Mouse (Mus musculus) small intestine, adult 2 months (tissue): ENCODE measurements at regions not wholly inside any gene's neighbourhood (a gene's known extent, or its start where the extent isn't known, plus 50 kb on each side); places are given as distances from the start of the nearest gene placed in this dataset.

Experiments used
- H3K27ac ChIP-seq: fragments of 200-500 bp; 2 replicates; pipeline ENCODE4 v1.5.1; 2012; ENCODE audit warnings: low read depth, low read length, control low read depth, inconsistent platforms; ENCODE audit not compliant: insufficient read depth
- H3K27me3 ChIP-seq: fragments of 200-500 bp; 2 replicates; pipeline ENCODE4 v1.6.1; 2012; ENCODE audit warnings: mild to moderate bottlenecking, moderate library complexity, low read length, inconsistent platforms; ENCODE audit not compliant: control insufficient read depth, insufficient read depth
- H3K36me3 ChIP-seq: fragments of 200-500 bp; 2 replicates; pipeline ENCODE4 v1.6.1; 2012; ENCODE audit warnings: mild to moderate bottlenecking, low read length, control low read depth, inconsistent platforms; ENCODE audit not compliant: control insufficient read depth, insufficient read depth
- H3K4me1 ChIP-seq: fragments of 200-500 bp; 2 replicates; pipeline ENCODE4 v1.6.1; 2012; ENCODE audit warnings: low read length, inconsistent platforms, mixed read lengths; ENCODE audit not compliant: control insufficient read depth, insufficient read depth, insufficient read length
- H3K4me3 ChIP-seq: fragments of 200-500 bp; 2 replicates; pipeline ENCODE4 v1.5.1; 2012; ENCODE audit warnings: low read depth, mild to moderate bottlenecking, control low read depth, inconsistent platforms, low read length, moderate library complexity
- CTCF ChIP-seq: fragments of 200-500 bp; IDR thresholded peaks from 2 replicates; pipeline ENCODE4 v1.5.1; 2012; ENCODE audit warnings: low read depth, mild to moderate bottlenecking, control low read depth, inconsistent platforms, low read length, moderate library complexity, mixed read lengths; ENCODE audit not compliant: insufficient replicate concordance, insufficient read length; ENCODE audit errors: extremely low read depth
- POLR2A ChIP-seq: fragments of 200-500 bp; IDR thresholded peaks from 2 replicates; pipeline ENCODE4 v1.6.1; 2012; ENCODE audit warnings: low read depth, mild to moderate bottlenecking, control low read depth, inconsistent platforms, low read length, moderate library complexity
- WGBS: fragments of 180-500 bp; shearing (Covaris S2); methylation state at CpG from one replicate; pipeline ENCODE4 v1.1.7; 2018; 5-methylcytosine and 5-hydroxymethylcytosine counted together

DNA sequence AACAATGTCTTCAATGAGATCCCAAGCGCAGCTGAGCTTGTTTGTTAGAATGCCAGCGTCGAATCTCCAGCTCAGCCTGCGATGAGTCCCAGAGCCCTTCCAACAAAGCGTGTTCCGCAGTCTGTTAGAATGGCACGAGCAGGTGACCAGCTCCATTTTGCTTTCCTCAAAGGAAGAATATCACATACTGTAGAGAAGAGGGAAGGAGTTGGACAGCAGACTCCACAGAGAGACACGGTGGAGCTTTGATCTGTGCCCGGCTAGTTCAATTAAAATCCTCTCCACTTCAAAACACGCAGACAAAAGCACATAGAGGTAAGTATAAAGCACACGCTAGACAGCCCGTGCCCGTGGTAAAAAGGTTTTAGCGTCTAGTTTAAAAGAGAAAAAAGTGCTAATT is 265.8 kb downstream of the Fgf9 start:
- no peak for TF ChIP-seq CTCF
- TF ChIP-seq POLR2A: no peak
- WGBS: 94% methylated on average over 14 of the region's 14 CpGs

DNA sequence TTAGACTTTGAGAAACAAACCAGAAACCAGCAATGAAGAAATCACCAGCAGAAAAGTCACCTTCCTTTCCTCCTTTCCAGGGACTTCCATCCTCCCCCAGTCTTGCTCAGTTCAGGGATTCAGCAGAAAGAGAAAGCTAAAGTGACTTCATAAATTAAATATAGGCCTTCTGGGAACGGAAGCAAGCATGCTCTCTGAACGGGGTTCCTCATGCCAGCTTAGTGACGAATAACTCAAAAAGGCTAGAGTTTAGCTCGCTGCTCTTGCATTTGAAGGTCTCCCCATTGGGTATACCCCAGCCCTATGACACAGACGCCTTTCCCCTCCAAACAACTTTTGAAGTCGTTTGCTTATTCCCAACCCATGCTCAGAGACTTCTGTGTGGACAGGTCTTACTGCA is 252.8 kb downstream of the Fgf9 start:
- H3K4me1 ChIP-seq: peaks cover 4% of the 10 kb centered on the region; the same call in 1 of the 2 replicates
- TF ChIP-seq POLR2A: no peak
- no peaks in the 10 kb centered on the region; the same call in 1 of the 2 replicates for H3K27me3 ChIP-seq
- H3K36me3 ChIP-seq: no peaks in the 10 kb centered on the region
- no peak overlapping the region for H3K27ac ChIP-seq
- 82% methylated on average over 6 of the region's 6 CpGs for WGBS
- H3K4me3 ChIP-seq: no peak overlapping the region

More for the DNA sequence above, 265.8 kb downstream of the Fgf9 start:
- no peaks in the 10 kb centered on the region for H3K4me1 ChIP-seq
- H3K36me3 ChIP-seq: no peaks in the 10 kb centered on the region
- H3K4me3 ChIP-seq: no peak overlapping the region
- H3K27me3 ChIP-seq: no peaks in the 10 kb centered on the region
- H3K27ac ChIP-seq: no peak overlapping the region

DNA sequence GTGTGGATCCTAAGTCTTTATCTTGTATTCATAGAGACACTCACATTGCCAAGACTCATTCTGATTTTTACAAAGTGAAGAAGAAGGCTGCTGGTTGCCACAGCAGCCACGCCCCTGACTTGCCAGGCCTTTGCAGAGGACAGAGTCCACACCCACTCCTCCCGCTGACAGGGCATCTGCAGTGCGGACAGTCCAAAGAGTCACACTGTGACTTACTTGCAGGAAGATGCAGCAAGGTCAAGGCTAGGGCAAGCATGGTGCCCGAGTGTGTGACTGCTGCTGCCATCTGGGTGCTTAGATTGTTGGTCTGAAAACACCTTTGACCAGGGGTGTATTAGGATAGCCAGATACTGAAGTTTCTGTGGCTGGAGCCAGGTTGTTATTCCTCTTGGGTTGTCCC is 252.1 kb downstream of the Fgf9 start:
- WGBS: 20% methylated on average over 4 of the region's 4 CpGs
- Histone ChIP-seq H3K36me3 (no peaks in the 10 kb centered on the region), H3K27me3 (no peaks in the 10 kb centered on the region; the same call in 1 of the 2 replicates), H3K27ac (no peak overlapping the region), H3K4me1 (peaks cover 4% of the 10 kb centered on the region; the same call in 1 of the 2 replicates), H3K4me3 (no peak overlapping the region)
- TF ChIP-seq POLR2A (no peak), CTCF (no peak)

DNA sequence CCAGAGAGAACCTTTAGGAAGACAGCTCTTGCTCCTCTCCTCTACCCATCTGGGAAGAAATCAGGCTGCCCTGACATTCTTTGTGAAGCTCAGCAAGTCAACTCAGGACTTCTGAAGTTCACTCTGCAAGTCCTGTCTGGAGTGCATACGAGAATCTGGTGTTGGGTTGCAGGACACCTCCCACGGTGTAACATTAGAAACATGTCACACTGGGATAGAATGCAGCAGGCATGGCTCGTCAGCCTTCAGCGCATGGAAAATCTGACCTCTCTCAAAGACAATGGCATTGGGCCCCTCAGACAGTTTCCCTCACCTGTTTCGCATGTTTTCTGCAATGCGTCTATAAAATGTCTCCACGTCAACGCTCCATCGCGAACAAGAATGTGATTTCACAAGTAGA is 251.5 kb downstream of the Fgf9 start:
- TF ChIP-seq CTCF (no peak), POLR2A (no peak)
- Histone ChIP-seq H3K4me3 (no peak overlapping the region), H3K36me3 (no peaks in the 10 kb centered on the region), H3K27ac (no peak overlapping the region), H3K4me1 (peaks cover 4% of the 10 kb centered on the region; the same call in 1 of the 2 replicates), H3K27me3 (no peaks in the 10 kb centered on the region; the same call in 1 of the 2 replicates)
- 94% methylated on average over 10 of the region's 10 CpGs for WGBS

DNA sequence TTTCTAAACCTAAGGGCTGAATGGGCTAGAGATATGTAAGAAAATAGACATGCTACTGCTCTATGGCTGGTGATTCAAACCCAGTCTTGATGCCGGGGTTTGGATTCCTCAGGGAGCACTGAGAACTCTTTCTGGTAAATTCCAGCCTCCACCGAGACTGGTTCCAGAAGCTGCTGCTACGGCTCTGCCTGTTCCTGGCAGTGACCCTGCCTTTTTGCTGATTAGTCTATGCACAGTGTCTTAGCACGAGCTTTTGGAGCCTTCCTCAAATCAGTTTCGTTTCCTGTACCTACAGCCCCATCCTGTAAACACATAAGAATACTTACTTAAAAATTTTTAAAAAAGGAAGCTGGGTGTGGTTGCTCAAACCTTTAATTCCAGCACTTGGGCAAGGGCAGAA is 250.9 kb downstream of the Fgf9 start:
- Histone ChIP-seq H3K4me1 (peaks cover 4% of the 10 kb centered on the region; the same call in 1 of the 2 replicates), H3K27me3 (no peaks in the 10 kb centered on the region; the same call in 1 of the 2 replicates), H3K27ac (no peak overlapping the region), H3K36me3 (no peaks in the 10 kb centered on the region), H3K4me3 (no peak overlapping the region)
- 71% methylated on average over 5 of the region's 5 CpGs for WGBS
- TF ChIP-seq POLR2A (no peak), CTCF (no peak)

DNA sequence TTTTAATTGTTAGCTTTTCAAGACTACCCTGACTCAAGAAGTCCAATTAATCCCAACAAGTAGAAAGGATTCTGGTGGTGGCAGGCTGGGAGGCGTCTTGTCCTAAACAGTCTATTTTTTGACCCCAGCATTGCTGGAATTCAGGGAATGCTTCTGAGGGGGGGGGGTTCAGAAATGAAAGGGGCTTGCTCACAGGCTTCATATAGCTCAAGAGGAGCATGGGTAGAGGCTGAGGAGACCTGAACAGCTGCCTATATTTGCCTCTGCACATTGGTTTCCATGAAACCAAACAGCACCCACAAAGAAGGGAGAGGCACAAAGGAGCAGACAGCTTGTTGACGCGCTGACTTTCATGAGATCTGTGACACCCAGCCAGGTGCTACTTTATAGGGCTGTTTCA is 247.3 kb downstream of the Fgf9 start:
- Histone ChIP-seq H3K27me3 (no peaks in the 10 kb centered on the region), H3K36me3 (no peaks in the 10 kb centered on the region), H3K27ac (no peak overlapping the region), H3K4me3 (no peak overlapping the region), H3K4me1 (peaks cover 4% of the 10 kb centered on the region; the same call in 1 of the 2 replicates)
- WGBS: 92% methylated on average over 3 of the region's 3 CpGs
- TF ChIP-seq POLR2A (no peak), CTCF (no peak)

DNA sequence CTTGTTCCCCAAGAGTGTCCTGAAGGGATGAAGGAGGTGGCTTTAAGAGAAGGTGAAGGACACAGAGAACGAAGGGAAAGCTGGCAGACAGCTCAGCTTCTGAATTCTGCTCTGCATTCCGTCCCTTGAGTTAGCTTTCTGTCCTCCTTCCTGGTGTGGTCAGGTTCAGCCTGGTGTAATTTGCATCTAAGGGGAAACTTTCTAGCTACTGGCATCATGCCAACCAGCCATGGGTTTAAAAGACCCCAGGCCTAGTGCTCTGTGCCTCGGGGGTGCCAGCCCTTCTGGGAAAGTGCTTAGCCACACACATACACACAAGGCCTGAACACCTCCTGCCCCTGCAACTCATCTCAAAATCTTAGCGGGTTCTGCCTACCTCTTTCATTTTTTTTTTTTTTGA is 246.9 kb downstream of the Fgf9 start:
- Histone ChIP-seq H3K27me3 (no peaks in the 10 kb centered on the region), H3K36me3 (no peaks in the 10 kb centered on the region), H3K4me1 (no peaks in the 10 kb centered on the region), H3K27ac (no peak overlapping the region), H3K4me3 (no peak overlapping the region)
- TF ChIP-seq CTCF: no peak
- 73% methylated on average over 4 of the region's 4 CpGs for WGBS

DNA sequence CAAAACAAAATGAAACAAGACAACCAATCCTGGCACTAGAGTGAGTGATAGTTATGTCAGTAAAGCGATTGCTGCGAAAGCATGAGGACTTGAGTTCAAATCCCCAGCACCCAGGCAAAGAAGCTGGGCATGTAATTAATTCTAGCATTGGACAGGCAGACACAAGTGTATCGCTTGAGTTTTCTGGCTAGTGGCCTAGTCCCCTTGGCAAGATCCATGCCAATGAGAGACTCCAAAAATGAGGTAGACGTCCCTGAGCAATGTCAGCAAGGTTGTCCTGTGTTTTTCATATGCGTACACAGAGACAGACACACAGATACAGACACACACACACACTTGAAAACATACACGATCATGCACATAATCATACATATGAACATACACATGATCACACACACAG is 237.3 kb downstream of the Fgf9 start:
- WGBS: 92% methylated on average over 6 of the region's 6 CpGs
- no peak overlapping the region for H3K27ac ChIP-seq

More for the DNA sequence above, 237.3 kb downstream of the Fgf9 start:
- Histone ChIP-seq H3K4me1 (no peaks in the 10 kb centered on the region), H3K27me3 (no peaks in the 10 kb centered on the region), H3K36me3 (no peaks in the 10 kb centered on the region), H3K4me3 (no peak overlapping the region)
- TF ChIP-seq CTCF: no peak
- no peak for TF ChIP-seq POLR2A
